Mouse (Mus musculus): Measurements from ENCODE around the gene Tas2r104. TPM values are rescaled to one million over a fixed set of nuclear protein-coding genes. Genes with fewer than 3 reads are reported as not detected.

Gene Tas2r104
- not detected in 2 replicates for polyA plus RNA-seq (2014; fragmentation: Nextera tagmentation; extraction: Ambion mirVana)

DNA sequence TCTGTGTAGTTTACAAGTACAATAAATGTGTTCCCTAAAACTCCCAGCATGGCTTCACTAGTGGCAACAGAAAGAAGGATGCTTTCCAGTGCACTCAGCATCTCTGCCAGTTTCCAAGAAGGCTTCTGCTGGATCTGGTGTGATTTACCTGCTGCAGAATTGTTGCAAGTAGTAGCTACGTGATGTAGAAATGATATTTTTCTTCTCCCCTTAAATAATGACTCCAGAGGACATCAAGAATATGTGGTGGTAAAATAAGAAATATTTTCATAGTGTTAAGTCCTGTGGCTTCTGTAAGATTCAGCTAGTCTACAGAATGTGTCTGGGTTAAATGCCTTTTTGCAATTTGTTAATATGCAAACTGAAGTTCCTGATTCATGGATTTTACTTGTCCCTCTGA lies at the start of gene Tas2r104:
Gene Tas2r104 (minus strand): TSS at position 101 of the 400 bp plus-strand sequence.
- Histone ChIP-seq H3K9me3 (replicated peaks; ENCODE audit: control insufficient read depth, low read length) (no peaks in the 10 kb centered on the region), H3K4me2 (ENCODE audit: low read depth, low read length) (no peak within 1 kb of the TSS), H3K27me3 (ENCODE audit: control insufficient read depth, insufficient read depth, low read length) (no peaks in the 10 kb centered on the region), H3K4me3 (ENCODE audit: low read depth, low read length) (no peak within 1 kb of the TSS), H3K9ac (replicated peaks; ENCODE audit: low read length) (no peak within 1 kb of the TSS), H3K27ac (replicated peaks; ENCODE audit: low read depth, low read length) (no peak within 1 kb of the TSS), H3K36me3 (replicated peaks; ENCODE audit: control insufficient read depth, insufficient read depth, low read depth, low read length) (no peaks in the 10 kb centered on the region), H3K4me1 (ENCODE audit: control insufficient read depth, insufficient read depth, low read length) (no peaks in the 10 kb centered on the region)
- 71% methylated on average over 1 of the region's 1 CpGs for WGBS
- DNase-seq (ENCODE audit: low spot score) (no peak), ATAC-seq (replicated peaks; ENCODE audit: insufficient number of reproducible peaks, low FRiP score, low TSS enrichment, low read depth) (no peak)

DNA sequence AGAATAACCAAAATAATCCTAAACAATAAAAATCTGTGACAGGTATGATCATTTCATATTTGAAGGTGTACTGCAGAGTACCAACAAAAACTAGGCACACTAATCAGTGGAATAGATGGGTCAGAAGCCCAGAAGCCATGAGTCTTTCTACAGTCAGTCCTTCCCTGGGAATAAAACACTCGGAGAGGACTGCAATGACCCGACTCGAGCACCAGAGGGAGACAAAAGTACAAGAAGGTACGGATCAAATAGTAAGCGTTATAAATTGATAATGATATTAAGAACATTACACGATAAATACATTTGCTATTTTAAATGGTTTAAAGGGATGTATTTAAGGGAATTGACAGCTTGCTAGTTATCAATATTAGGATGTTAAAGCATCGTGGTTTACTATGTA lies 27.3 kb upstream of the Tas2r104 start:
- no peaks in the 10 kb centered on the region for H3K9me3 ChIP-seq (replicated peaks; ENCODE audit: control insufficient read depth, low read length)
- no peaks in the 10 kb centered on the region for H3K4me1 ChIP-seq (ENCODE audit: control insufficient read depth, insufficient read depth, low read length)
- no peak overlapping the region for H3K4me3 ChIP-seq (ENCODE audit: low read depth, low read length)
- ATAC-seq (replicated peaks; ENCODE audit: insufficient number of reproducible peaks, low FRiP score, low TSS enrichment, low read depth) = no peak
- no peaks in the 10 kb centered on the region for H3K36me3 ChIP-seq (replicated peaks; ENCODE audit: control insufficient read depth, insufficient read depth, low read depth, low read length)
- peak; percentile 0 for DNase-seq (ENCODE audit: low spot score)
- H3K27ac ChIP-seq (replicated peaks; ENCODE audit: low read depth, low read length) = no peak overlapping the region
- H3K27me3 ChIP-seq (ENCODE audit: control insufficient read depth, insufficient read depth, low read length) = no peaks in the 10 kb centered on the region
- WGBS = 43% methylated on average over 7 of the region's 7 CpGs
- H3K4me2 ChIP-seq (ENCODE audit: low read depth, low read length) = no peak overlapping the region
- no peak overlapping the region for H3K9ac ChIP-seq (replicated peaks; ENCODE audit: low read length)

DNA sequence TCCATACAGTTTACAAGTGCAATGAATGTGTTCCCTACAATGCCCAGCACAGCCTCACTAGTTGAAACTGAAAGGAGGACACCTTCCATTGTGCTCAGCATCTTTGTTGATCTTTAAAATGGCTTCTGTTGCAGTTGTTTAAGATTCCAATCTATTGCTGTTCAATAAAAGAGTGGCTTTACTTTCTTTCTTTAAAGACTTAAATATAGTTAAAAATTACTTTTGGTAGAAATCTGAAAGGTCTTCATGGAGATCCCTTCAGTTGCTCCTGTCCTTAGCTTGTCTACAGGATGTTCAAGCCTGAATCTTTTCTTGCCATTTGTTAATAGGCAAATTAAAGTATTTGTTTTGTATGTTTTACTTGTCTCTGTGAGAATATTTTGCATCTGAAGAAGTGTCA lies 4.4 kb upstream of the Tas2r104 start, which contains the start of gene Tas2r114:
Gene Tas2r114 (minus strand): TSS at position 101 of the 400 bp plus-strand sequence.
- Histone ChIP-seq H3K4me1 (ENCODE audit: control insufficient read depth, insufficient read depth, low read length) (no peaks in the 10 kb centered on the region), H3K4me3 (ENCODE audit: low read depth, low read length) (no peak within 1 kb of the TSS), H3K27ac (replicated peaks; ENCODE audit: low read depth, low read length) (no peak within 1 kb of the TSS), H3K27me3 (ENCODE audit: control insufficient read depth, insufficient read depth, low read length) (no peaks in the 10 kb centered on the region), H3K36me3 (replicated peaks; ENCODE audit: control insufficient read depth, insufficient read depth, low read depth, low read length) (no peaks in the 10 kb centered on the region), H3K9ac (replicated peaks; ENCODE audit: low read length) (no peak within 1 kb of the TSS), H3K4me2 (ENCODE audit: low read depth, low read length) (no peak within 1 kb of the TSS), H3K9me3 (replicated peaks; ENCODE audit: control insufficient read depth, low read length) (no peaks in the 10 kb centered on the region)
- DNase-seq (ENCODE audit: low spot score) = no peak
- ATAC-seq (replicated peaks; ENCODE audit: insufficient number of reproducible peaks, low FRiP score, low TSS enrichment, low read depth) = no peak

DNA sequence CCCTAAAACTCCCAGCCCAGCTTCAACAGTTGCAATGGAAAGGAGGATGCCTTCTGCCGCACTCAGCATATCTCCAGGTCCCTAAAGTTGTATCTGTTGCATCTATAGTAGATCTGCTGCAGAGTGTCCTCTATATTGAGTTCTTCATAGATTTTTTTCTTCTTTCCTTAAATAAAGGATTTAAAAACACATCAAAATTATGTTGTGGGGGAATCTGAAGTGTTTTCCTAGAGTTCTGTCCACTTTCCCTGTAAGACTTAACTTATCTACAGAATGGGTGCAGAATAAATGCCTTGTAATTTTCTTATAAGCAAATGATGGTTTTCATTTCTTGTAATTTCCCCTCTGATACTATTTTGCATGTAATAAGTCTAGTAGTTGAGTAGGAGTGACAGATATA lies 1.9 kb upstream of the Tas2r104 start, which contains the start of gene Tas2r105:
Gene Tas2r105 (minus strand): TSS at position 101 of the 400 bp plus-strand sequence.
- Histone ChIP-seq H3K9me3 (replicated peaks; ENCODE audit: control insufficient read depth, low read length) (no peaks in the 10 kb centered on the region), H3K4me2 (ENCODE audit: low read depth, low read length) (no peak within 1 kb of the TSS), H3K9ac (replicated peaks; ENCODE audit: low read length) (no peak within 1 kb of the TSS), H3K27me3 (ENCODE audit: control insufficient read depth, insufficient read depth, low read length) (no peaks in the 10 kb centered on the region), H3K36me3 (replicated peaks; ENCODE audit: control insufficient read depth, insufficient read depth, low read depth, low read length) (no peaks in the 10 kb centered on the region), H3K27ac (replicated peaks; ENCODE audit: low read depth, low read length) (no peak within 1 kb of the TSS), H3K4me1 (ENCODE audit: control insufficient read depth, insufficient read depth, low read length) (no peaks in the 10 kb centered on the region), H3K4me3 (ENCODE audit: low read depth, low read length) (no peak within 1 kb of the TSS)
- WGBS = 88% methylated on average over 1 of the region's 1 CpGs
- DNase-seq (ENCODE audit: low spot score) = no peak
- ATAC-seq (replicated peaks; ENCODE audit: insufficient number of reproducible peaks, low FRiP score, low TSS enrichment, low read depth) = no peak

DNA sequence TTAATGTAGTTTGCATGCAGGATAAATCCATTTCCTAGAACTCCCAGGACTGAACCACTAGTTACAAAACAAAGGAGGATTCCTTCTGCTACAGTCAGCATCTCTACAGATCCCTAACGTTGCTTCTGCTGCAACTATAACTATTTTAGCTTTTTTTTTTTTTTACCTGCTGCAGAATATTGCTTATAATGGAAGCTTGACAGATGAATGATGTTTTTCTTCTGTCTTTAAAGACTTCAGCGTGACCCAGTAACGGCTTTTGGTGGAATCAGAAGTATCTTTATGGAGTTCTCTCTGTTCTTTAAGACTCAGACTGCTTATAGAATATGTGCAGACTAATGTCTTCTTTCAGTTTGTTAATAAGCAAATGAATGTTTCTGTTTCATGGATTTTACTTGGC lies 6.8 kb downstream of the Tas2r104 start, which contains the start of gene Tas2r106:
Gene Tas2r106 (minus strand): TSS at position 101 of the 400 bp plus-strand sequence.
- Histone ChIP-seq H3K9me3 (replicated peaks; ENCODE audit: control insufficient read depth, low read length) (no peaks in the 10 kb centered on the region), H3K4me1 (ENCODE audit: control insufficient read depth, insufficient read depth, low read length) (no peaks in the 10 kb centered on the region), H3K4me3 (ENCODE audit: low read depth, low read length) (no peak within 1 kb of the TSS), H3K36me3 (replicated peaks; ENCODE audit: control insufficient read depth, insufficient read depth, low read depth, low read length) (no peaks in the 10 kb centered on the region), H3K4me2 (ENCODE audit: low read depth, low read length) (no peak within 1 kb of the TSS), H3K27me3 (ENCODE audit: control insufficient read depth, insufficient read depth, low read length) (no peaks in the 10 kb centered on the region), H3K27ac (replicated peaks; ENCODE audit: low read depth, low read length) (no peak within 1 kb of the TSS), H3K9ac (replicated peaks; ENCODE audit: low read length) (no peak within 1 kb of the TSS)
- no peak for ATAC-seq (replicated peaks; ENCODE audit: insufficient number of reproducible peaks, low FRiP score, low TSS enrichment, low read depth)
- DNase-seq (ENCODE audit: low spot score) = no peak
- 73% methylated on average over 3 of the region's 3 CpGs for WGBS

DNA sequence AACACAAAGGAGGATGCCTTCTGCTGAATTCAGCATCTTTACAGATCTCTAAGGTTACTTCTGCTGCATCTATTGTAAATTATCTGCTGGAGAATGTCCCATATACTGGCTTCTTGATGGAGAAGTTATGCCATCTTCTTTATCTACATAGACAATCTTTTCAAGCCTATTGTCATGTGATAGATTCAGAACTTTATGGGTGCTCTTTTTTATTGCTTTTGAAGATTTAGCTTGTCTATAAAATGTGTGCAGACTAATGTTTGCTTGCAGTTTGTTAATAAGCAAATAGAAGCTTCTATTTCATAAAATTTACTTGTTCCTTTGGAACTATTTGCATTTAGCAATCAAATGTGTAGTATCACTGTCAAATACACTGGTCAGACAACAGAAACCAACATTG lies 25.5 kb downstream of the Tas2r104 start, which contains the start of gene Tas2r107:
Gene Tas2r107 (minus strand): TSS at position 101 of the 400 bp plus-strand sequence.
- no peak within 1 kb of the TSS for H3K4me3 ChIP-seq (ENCODE audit: low read depth, low read length)
- no peak within 1 kb of the TSS for H3K9ac ChIP-seq (replicated peaks; ENCODE audit: low read length)
- no peak for ATAC-seq (replicated peaks; ENCODE audit: insufficient number of reproducible peaks, low FRiP score, low TSS enrichment, low read depth)
- H3K9me3 ChIP-seq (replicated peaks; ENCODE audit: control insufficient read depth, low read length) = no peaks in the 10 kb centered on the region
- no peak within 1 kb of the TSS for H3K4me2 ChIP-seq (ENCODE audit: low read depth, low read length)
- H3K4me1 ChIP-seq (ENCODE audit: control insufficient read depth, insufficient read depth, low read length) = no peaks in the 10 kb centered on the region
- no peaks in the 10 kb centered on the region for H3K36me3 ChIP-seq (replicated peaks; ENCODE audit: control insufficient read depth, insufficient read depth, low read depth, low read length)
- no peak for DNase-seq (ENCODE audit: low spot score)
- no peak within 1 kb of the TSS for H3K27ac ChIP-seq (replicated peaks; ENCODE audit: low read depth, low read length)
- no peaks in the 10 kb centered on the region for H3K27me3 ChIP-seq (ENCODE audit: control insufficient read depth, insufficient read depth, low read length)

Other genes with a start within 250 kb of the Tas2r104 start
- not detected in 2 replicates for gene 5430401F13Rik, start 199.3 kb downstream of the Tas2r104 start, polyA plus RNA-seq (2014; fragmentation: Nextera tagmentation; extraction: Ambion mirVana)
- not detected in 2 replicates for gene Gm6619, start 199.3 kb downstream of the Tas2r104 start, polyA plus RNA-seq (2014; fragmentation: Nextera tagmentation; extraction: Ambion mirVana)
- gene Tas2r130, start 54.8 kb downstream of the Tas2r104 start, polyA plus RNA-seq (2014; fragmentation: Nextera tagmentation; extraction: Ambion mirVana) = not detected in 2 replicates
- gene Tas2r107, start 25.6 kb downstream of the Tas2r104 start, polyA plus RNA-seq (2014; fragmentation: Nextera tagmentation; extraction: Ambion mirVana) = not detected in 2 replicates
- gene Tas2r106, start 6.9 kb downstream of the Tas2r104 start, polyA plus RNA-seq (2014; fragmentation: Nextera tagmentation; extraction: Ambion mirVana) = not detected in 2 replicates
- gene Tas2r105, start 1.8 kb upstream of the Tas2r104 start, polyA plus RNA-seq (2014; fragmentation: Nextera tagmentation; extraction: Ambion mirVana) = not detected in 2 replicates
- gene Tas2r114, start 4.3 kb upstream of the Tas2r104 start, polyA plus RNA-seq (2014; fragmentation: Nextera tagmentation; extraction: Ambion mirVana) = not detected in 2 replicates

Measured in embryonic facial prominence, embryonic 11.5 days (tissue).